Mouse (Mus musculus) stomach, postnatal 0 days (tissue): ENCODE results near the gene C87436.

Experiments used
- CTCF ChIP-seq: IDR thresholded peaks from 2 replicates; pipeline ENCODE4 v1.5.1; 2016; ENCODE audit warnings: antibody characterized with exemption, low read depth, mild to moderate bottlenecking, moderate library complexity
- EP300 ChIP-seq: optimal IDR thresholded peaks from 2 replicates; pipeline ENCODE3; 2016; ENCODE audit warnings: antibody characterized with exemption

DNA sequence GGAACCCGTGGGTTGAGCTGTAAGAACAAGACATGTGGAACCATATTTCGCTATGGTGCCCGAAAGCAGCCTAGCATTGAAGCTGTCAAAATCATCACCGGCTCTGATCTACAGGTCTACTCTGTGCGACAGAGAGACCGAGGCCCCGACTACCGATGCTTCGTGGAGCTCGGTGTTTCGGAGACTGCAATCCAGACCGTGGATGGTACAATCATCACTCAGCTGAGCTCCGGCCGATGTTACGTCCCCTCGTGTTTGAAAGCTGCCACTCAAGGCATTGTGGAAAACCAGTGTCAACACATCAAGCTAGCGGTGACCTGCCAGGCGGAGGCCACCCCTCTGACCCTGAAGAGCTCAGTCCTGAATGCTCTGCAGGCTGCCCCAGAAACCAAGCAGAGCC lies 7.4 kb downstream of the C87436 start:
- no peak for TF ChIP-seq CTCF
- no peak for TF ChIP-seq EP300
